Mouse (Mus musculus) stomach, embryonic 15.5 days (tissue): Measurements from ENCODE around the gene Dcaf4. TPM values are rescaled to one million over a fixed set of nuclear protein-coding genes. Genes with fewer than 3 reads are reported as not detected.

Source experiments
- ATAC-seq: fragments of 200-750 bp; cut with Nextera tagmentation; 2 replicates; pipeline ENCODE4 v1.8.0; 2017; ENCODE audit warnings: low read depth, moderate number of reproducible peaks, moderate TSS enrichment; ENCODE audit not compliant: insufficient read depth, low FRiP score
- H3K27ac ChIP-seq: fragments of 300-500 bp; sonication (generic); 2 replicates; pipeline ENCODE4 v1.5.1; 2015; ENCODE audit warnings: mild to moderate bottlenecking, inconsistent platforms
- H3K27me3 ChIP-seq: fragments of 300-500 bp; sonication (generic); replicated peaks from 2 replicates; pipeline ENCODE4 v1.6.1; 2015; ENCODE audit warnings: inconsistent platforms
- H3K36me3 ChIP-seq: fragments of 300-500 bp; sonication (generic); 2 replicates; pipeline ENCODE4 v1.6.1; 2015; ENCODE audit warnings: inconsistent platforms
- H3K4me1 ChIP-seq: fragments of 300-500 bp; sonication (generic); 2 replicates; pipeline ENCODE4 v1.6.1; 2015; ENCODE audit warnings: inconsistent platforms
- H3K4me2 ChIP-seq: fragments of 300-500 bp; sonication (generic); 2 replicates; pipeline ENCODE4 v1.6.1; 2015; ENCODE audit warnings: mild to moderate bottlenecking, inconsistent platforms
- H3K4me3 ChIP-seq: fragments of 300-500 bp; sonication (generic); replicated peaks from 2 replicates; pipeline ENCODE4 v1.5.1; 2015; ENCODE audit warnings: inconsistent platforms
- H3K9ac ChIP-seq: fragments of 300-500 bp; sonication (generic); 2 replicates; pipeline ENCODE4 v1.6.1; 2015; ENCODE audit warnings: inconsistent platforms
- H3K9me3 ChIP-seq: fragments of 300-500 bp; sonication (generic); 2 replicates; pipeline ENCODE4 v1.6.1; 2016; ENCODE audit warnings: inconsistent platforms
- WGBS: fragments of 180-500 bp; shearing (Covaris S2); methylation state at CpG from one replicate; pipeline ENCODE4 v1.1.7; 2015; 5-methylcytosine and 5-hydroxymethylcytosine counted together
- polyA plus RNA-seq: library from polyadenylated mRNA; unstranded; fragments of >200 nt; fragmentation: Nextera tagmentation; extraction: Ambion mirVana; gene quantifications from 2 replicates; pipeline ENCODE4 v1.2.1, GENCODE M21; 2015

Dcaf4 gene
- polyA plus RNA-seq, 1 experiment from 2014 or later, result 31.5 TPM

DNA sequence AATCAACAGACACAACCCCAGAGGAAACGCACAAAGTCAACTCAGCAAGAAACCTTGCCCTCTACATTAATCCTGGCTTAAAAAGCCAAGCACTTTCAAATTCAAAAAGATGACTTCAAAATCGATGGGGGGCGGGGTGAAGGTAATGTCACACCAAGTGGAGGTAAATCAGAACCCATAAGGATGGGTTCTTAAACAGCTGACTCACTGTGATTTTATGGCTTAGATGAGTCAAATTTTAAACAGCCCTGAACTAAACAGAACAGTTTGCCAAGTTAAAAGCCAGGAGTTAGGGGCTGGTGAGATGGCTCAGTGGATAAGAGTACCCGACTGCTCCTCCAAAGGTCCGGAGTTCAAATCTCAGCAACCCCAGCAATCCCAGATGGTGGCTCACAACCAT, 66.4 kb downstream of the Dcaf4 start:
- whole genome bisulfite sequencing, result 91% methylated on average over 5 of the region's 5 CpGs
- Histone ChIP-seq H3K9me3 (no peaks in the 10 kb centered on the region), H3K4me1 (no peaks in the 10 kb centered on the region)

More for the DNA sequence above, 66.4 kb downstream of the Dcaf4 start:
- peaks cover 23% of the 10 kb centered on the region for H3K36me3 ChIP-seq
- no peaks in the 10 kb centered on the region for H3K27me3 ChIP-seq
- H3K9ac ChIP-seq, result no peak overlapping the region
- no peak overlapping the region for H3K4me2 ChIP-seq
- no peak overlapping the region for H3K27ac ChIP-seq
- no peak overlapping the region for H3K4me3 ChIP-seq
- ATAC-seq, result no peak

Other genes with a start within 250 kb of the Dcaf4 start
- gene Dpf3, start 32.8 kb upstream of the Dcaf4 start, polyA plus RNA-seq, result 4.6 TPM in 2 replicates
- 13.8 and 15.6 TPM in 2 replicates for gene Zfyve1, start 76.8 kb downstream of the Dcaf4 start, polyA plus RNA-seq
- 229 and 239 TPM in 2 replicates for gene Rbm25, start 110.8 kb downstream of the Dcaf4 start, polyA plus RNA-seq
- gene Psen1, start 167.7 kb downstream of the Dcaf4 start, polyA plus RNA-seq, result 66.3 and 68.8 TPM in 2 replicates
- gene Papln, start 243.2 kb downstream of the Dcaf4 start, polyA plus RNA-seq, result 3.5 TPM in 2 replicates